Mouse (Mus musculus): ENCODE data around the gene Plpp1.

DNA sequence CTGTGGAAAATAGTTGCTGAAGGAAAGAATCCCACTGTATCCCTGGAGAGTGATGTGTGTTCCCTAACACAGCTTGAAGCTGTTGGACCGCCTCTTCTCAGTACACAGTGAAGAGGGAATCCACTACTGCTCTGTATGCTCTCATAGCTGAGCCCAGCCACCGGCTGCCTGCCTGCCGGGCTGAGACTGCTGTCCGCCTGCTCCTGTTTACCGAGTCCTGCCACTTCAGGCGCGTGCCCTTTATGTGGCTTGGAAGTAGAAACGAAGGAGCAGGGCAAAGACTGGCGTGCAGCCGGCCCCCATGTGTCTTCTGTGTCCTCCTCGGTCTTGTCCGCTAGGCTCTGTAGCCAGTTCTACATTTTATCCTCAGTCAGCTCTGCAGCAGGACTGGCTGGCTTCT, 34.5 kb downstream of the Plpp1 start:
- no peak for TF ChIP-seq CTCF (IDR thresholded peaks at IDR 0.05; ENCODE audit: low read depth)
- TF ChIP-seq EP300 (IDR thresholded peaks at IDR 0.05; ENCODE audit: low read depth), result no peak
